Mouse (Mus musculus) midbrain, postnatal 0 days (tissue): ENCODE data around the gene Slc35d3. TPM values are rescaled to one million over a fixed set of nuclear protein-coding genes. Genes with fewer than 3 reads are reported as not detected.

ENCODE experiments used
- ATAC-seq: fragments of 200-750 bp; cut with Nextera tagmentation; 2 replicates; pipeline ENCODE4 v1.8.0; 2017; ENCODE audit warnings: moderate number of reproducible peaks, mild to moderate bottlenecking, moderate TSS enrichment, moderate library complexity; ENCODE audit not compliant: low FRiP score
- DNase-seq: peaks from one replicate; pipeline ENCODE4 v3.0.0-alpha.2; 2015; ENCODE audit warnings: low spot score
- H3K27ac ChIP-seq: fragments of 300-500 bp; sonication (generic); 2 replicates; pipeline ENCODE4 v1.5.1; 2014; ENCODE audit warnings: low read depth, mild to moderate bottlenecking, low read length, mixed read lengths
- H3K27me3 ChIP-seq: fragments of 300-500 bp; sonication (generic); 2 replicates; pipeline ENCODE4 v1.6.1; 2014; ENCODE audit warnings: low read length, control low read depth, mixed read lengths; ENCODE audit not compliant: insufficient read depth
- H3K36me3 ChIP-seq: fragments of 300-500 bp; sonication (generic); 2 replicates; pipeline ENCODE4 v1.6.1; 2014; ENCODE audit warnings: low read length, control low read depth, mixed read lengths; ENCODE audit not compliant: insufficient read depth
- H3K4me1 ChIP-seq: fragments of 300-500 bp; sonication (generic); 2 replicates; pipeline ENCODE4 v1.6.1; 2014; ENCODE audit warnings: mild to moderate bottlenecking, control low read depth, antibody characterized with exemption, low read length, mixed read lengths; ENCODE audit not compliant: insufficient read depth
- H3K4me2 ChIP-seq: fragments of 300-500 bp; sonication (generic); 2 replicates; pipeline ENCODE4 v1.6.1; 2014; ENCODE audit warnings: low read depth, mild to moderate bottlenecking, low read length, mixed read lengths; ENCODE audit not compliant: poor library complexity, severe bottlenecking
- H3K4me3 ChIP-seq: fragments of 300-500 bp; sonication (generic); 2 replicates; pipeline ENCODE4 v1.5.1; 2014; ENCODE audit warnings: low read depth, mild to moderate bottlenecking, low read length, moderate library complexity
- H3K9ac ChIP-seq: fragments of 300-500 bp; sonication (generic); replicated peaks from 2 replicates; pipeline ENCODE4 v1.6.1; 2014; ENCODE audit warnings: mild to moderate bottlenecking, low read length, moderate library complexity, mixed read lengths; ENCODE audit not compliant: poor library complexity, severe bottlenecking
- H3K9me3 ChIP-seq: fragments of 300-500 bp; sonication (generic); 2 replicates; pipeline ENCODE4 v1.6.1; 2016; ENCODE audit warnings: low read length, control low read depth
- CTCF ChIP-seq: IDR thresholded peaks from 2 replicates; pipeline ENCODE4 v1.5.1; 2016; ENCODE audit warnings: antibody characterized with exemption, mild to moderate bottlenecking
- WGBS: fragments of 180-500 bp; shearing (Covaris S2); extraction: QIAGEN DNeasy Blood & Tissue Kit; methylation state at CpG from one replicate; pipeline ENCODE4 v1.1.7; 2014; 5-methylcytosine and 5-hydroxymethylcytosine counted together
- polyA plus RNA-seq: library from polyadenylated mRNA; unstranded; fragments of >200 nt; fragmentation: Nextera tagmentation; extraction: Ambion mirVana; gene quantifications from 2 replicates; pipeline ENCODE4 v1.2.1, GENCODE M21; 2015
- total RNA-seq: library from RNA; depleted of rRNA; stranded (reverse); fragments of >200 nt; gene quantifications from 2 replicates; pipeline ENCODE4 v1.2.3, GENCODE M21; 2014

Slc35d3 gene
- total and polyA plus RNA-seq, 2 experiments from 2014 or later: 1.4 to 2.0 TPM

- WGBS: under 1% methylated on average over 32 of the region's 32 CpGs
- DNase-seq (no peak), ATAC-seq (peak; percentile 49; the same call in 1 of the 2 replicates)
- Histone ChIP-seq H3K4me1 (no peaks in the 10 kb centered on the region; the same call in 1 of the 2 replicates), H3K27me3 (peaks cover 40% of the 10 kb centered on the region; the same call in 1 of the 2 replicates), H3K27ac (no peak overlapping the region), H3K4me3 (peak overlapping the region; percentile 60), H3K9me3 (no peaks in the 10 kb centered on the region), H3K4me2 (peak overlapping the region; percentile 100), H3K9ac (no peak overlapping the region; the same call in 1 of the 2 replicates), H3K36me3 (no peaks in the 10 kb centered on the region)
- TF ChIP-seq CTCF: no peak
Observed at GRCm38 (mm10) chr10:19849771-19850365, 1.4 kb downstream of the Slc35d3 start.

- Histone ChIP-seq H3K27me3 (peaks cover 40% of the 10 kb centered on the region; the same call in 1 of the 2 replicates), H3K4me2 (peak overlapping the region; percentile 100), H3K36me3 (no peaks in the 10 kb centered on the region), H3K4me3 (peak overlapping the region; percentile 60), H3K9me3 (no peaks in the 10 kb centered on the region), H3K27ac (no peak overlapping the region), H3K9ac (no peak overlapping the region), H3K4me1 (no peaks in the 10 kb centered on the region; the same call in 1 of the 2 replicates)
- DNase-seq (no peak), ATAC-seq (peak; percentile 24; the same call in 1 of the 2 replicates)
- 11% methylated on average over 43 of the region's 44 CpGs for WGBS
- TF ChIP-seq CTCF: no peak
Observed at GRCm38 (mm10) chr10:19848928-19849770, 2.1 kb downstream of the Slc35d3 start.

GRCm38 (mm10) chr10:19839836-19840235 is 11.4 kb downstream of the Slc35d3 start:
- Histone ChIP-seq H3K4me2 (no peak overlapping the region), H3K27ac (no peak overlapping the region), H3K9me3 (no peaks in the 10 kb centered on the region), H3K4me3 (no peak overlapping the region), H3K27me3 (no peaks in the 10 kb centered on the region), H3K9ac (no peak overlapping the region), H3K36me3 (no peaks in the 10 kb centered on the region), H3K4me1 (no peaks in the 10 kb centered on the region)
- no peak for TF ChIP-seq CTCF
- ATAC-seq (no peak), DNase-seq (no peak)
- 85% methylated on average over 5 of the region's 5 CpGs for WGBS

GRCm38 (mm10) chr10:19835887-19836710 is 15.2 kb downstream of the Slc35d3 start:
- H3K4me3 ChIP-seq: no peak overlapping the region
- H3K27me3 ChIP-seq: no peaks in the 10 kb centered on the region
- ATAC-seq (no peak), DNase-seq (no peak)
- H3K4me1 ChIP-seq: no peaks in the 10 kb centered on the region
- H3K36me3 ChIP-seq: no peaks in the 10 kb centered on the region
- no peak overlapping the region for H3K9ac ChIP-seq
- no peak overlapping the region for H3K27ac ChIP-seq
- no peak overlapping the region for H3K4me2 ChIP-seq
- no peak for TF ChIP-seq CTCF
- H3K9me3 ChIP-seq: no peaks in the 10 kb centered on the region
- WGBS: 60% methylated on average over 8 of the region's 8 CpGs

GRCm38 (mm10) chr10:19834222-19834621 is 17.0 kb downstream of the Slc35d3 start:
- H3K9ac ChIP-seq: no peak overlapping the region
- 96% methylated on average over 6 of the region's 6 CpGs for WGBS
- no peak for TF ChIP-seq CTCF
- H3K4me3 ChIP-seq: no peak overlapping the region
- H3K9me3 ChIP-seq: no peaks in the 10 kb centered on the region
- no peak overlapping the region for H3K27ac ChIP-seq
- no peak for ATAC-seq
- no peak for DNase-seq
- no peaks in the 10 kb centered on the region for H3K4me1 ChIP-seq
- H3K4me2 ChIP-seq: no peak overlapping the region
- H3K36me3 ChIP-seq: no peaks in the 10 kb centered on the region
- H3K27me3 ChIP-seq: no peaks in the 10 kb centered on the region
